Mouse (Mus musculus): ENCODE data around the gene Sez6l. TPM values are rescaled to one million over a fixed set of nuclear protein-coding genes. Genes with fewer than 3 reads are reported as not detected.

Gene Sez6l
- polyA plus RNA-seq, 1 experiment from 2014 or later = 0.01 TPM

DNA sequence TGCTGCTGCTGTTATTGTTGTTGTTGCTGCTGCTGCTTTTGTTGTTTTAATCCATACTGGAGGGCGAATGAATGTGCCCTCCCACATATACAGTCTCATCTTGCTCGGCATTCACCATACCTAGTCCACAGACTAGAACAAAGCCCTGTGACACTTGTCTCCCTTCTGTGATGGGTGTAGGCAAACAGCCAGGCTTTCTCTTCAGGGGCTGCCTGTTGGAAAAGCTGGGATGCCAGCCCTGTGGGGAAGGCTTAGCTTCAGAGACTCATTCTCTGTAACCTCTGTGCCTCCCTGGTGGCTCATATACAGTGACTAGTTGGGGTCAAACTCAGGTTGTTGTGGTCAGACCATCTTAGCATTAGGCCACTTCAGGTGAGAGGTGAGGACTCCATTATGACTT, 30.1 kb upstream of the Sez6l start:
- H3K27ac ChIP-seq (ENCODE audit: low read length) = no peak overlapping the region
- H3K9ac ChIP-seq (ENCODE audit: low read depth, low read length) = no peak overlapping the region
- H3K36me3 ChIP-seq (ENCODE audit: control insufficient read depth, insufficient read depth) = no peaks in the 10 kb centered on the region
- H3K4me1 ChIP-seq (ENCODE audit: control insufficient read depth, low read depth, low read length) = no peaks in the 10 kb centered on the region
- no peak overlapping the region for H3K4me2 ChIP-seq (ENCODE audit: low read depth, low read length)
- H3K27me3 ChIP-seq (ENCODE audit: control insufficient read depth, insufficient read depth, low read depth, low read length) = no peaks in the 10 kb centered on the region
- no peak overlapping the region for H3K4me3 ChIP-seq (ENCODE audit: low read depth, low read length)
- H3K9me3 ChIP-seq (replicated peaks; ENCODE audit: control insufficient read depth, low read length) = no peaks in the 10 kb centered on the region
- WGBS (ENCODE audit: insufficient replicate concordance) = 51% methylated on average over 2 of the region's 2 CpGs
- no peak for ATAC-seq (ENCODE audit: low read depth)

DNA sequence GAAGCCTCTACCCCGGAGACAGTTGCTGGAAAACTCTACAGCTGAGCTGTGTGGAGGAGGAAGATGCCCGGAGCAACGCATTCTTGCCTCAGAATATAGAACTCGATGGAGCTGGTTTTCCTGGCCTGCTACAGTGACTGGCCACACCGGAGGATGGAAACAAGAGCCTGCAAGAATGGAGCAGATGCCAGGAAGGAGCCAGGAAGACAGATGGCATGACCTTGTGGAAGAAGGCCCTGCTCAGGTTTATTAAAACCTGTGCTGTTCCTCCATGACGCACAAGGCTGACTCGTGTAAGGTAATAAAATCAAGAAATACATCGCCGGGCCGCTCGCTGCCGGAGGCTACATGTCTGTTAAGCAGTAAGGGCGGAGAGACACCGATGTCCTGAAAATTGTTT, 28.4 kb upstream of the Sez6l start:
- WGBS (ENCODE audit: insufficient replicate concordance) = 76% methylated on average over 14 of the region's 14 CpGs
- Histone ChIP-seq H3K4me2 (ENCODE audit: low read depth, low read length) (no peak overlapping the region), H3K27ac (ENCODE audit: low read length) (no peak overlapping the region), H3K27me3 (ENCODE audit: control insufficient read depth, insufficient read depth, low read depth, low read length) (no peaks in the 10 kb centered on the region), H3K9ac (ENCODE audit: low read depth, low read length) (no peak overlapping the region), H3K9me3 (replicated peaks; ENCODE audit: control insufficient read depth, low read length) (no peaks in the 10 kb centered on the region), H3K36me3 (ENCODE audit: control insufficient read depth, insufficient read depth) (no peaks in the 10 kb centered on the region), H3K4me1 (ENCODE audit: control insufficient read depth, low read depth, low read length) (no peaks in the 10 kb centered on the region), H3K4me3 (ENCODE audit: low read depth, low read length) (no peak overlapping the region)
- ATAC-seq (ENCODE audit: low read depth) = no peak

DNA sequence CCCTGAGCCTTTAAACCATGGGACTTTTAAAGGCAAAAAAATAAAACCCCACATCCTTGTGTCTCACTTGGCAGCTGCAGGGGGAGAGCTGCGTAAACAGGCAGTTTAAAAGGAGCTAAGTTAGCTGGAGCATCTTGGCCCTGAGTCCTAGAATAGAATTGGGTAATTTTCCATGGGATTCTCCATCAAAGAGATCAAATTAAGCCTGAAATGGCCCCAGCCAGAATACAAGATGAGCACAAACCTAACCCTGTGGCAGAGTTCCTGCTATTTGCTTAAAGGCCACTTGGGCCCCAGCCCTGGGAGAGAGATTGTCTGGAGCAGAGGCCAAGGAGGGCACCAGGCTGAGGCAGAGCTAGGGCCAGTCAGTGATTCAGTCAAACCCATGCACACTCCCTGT, 27.3 kb upstream of the Sez6l start:
- 70% methylated on average over 1 of the region's 1 CpGs for WGBS (ENCODE audit: insufficient replicate concordance)
- no peaks in the 10 kb centered on the region for H3K9me3 ChIP-seq (replicated peaks; ENCODE audit: control insufficient read depth, low read length)
- H3K27ac ChIP-seq (ENCODE audit: low read length) = no peak overlapping the region
- H3K9ac ChIP-seq (ENCODE audit: low read depth, low read length) = no peak overlapping the region
- ATAC-seq (ENCODE audit: low read depth) = no peak
- no peaks in the 10 kb centered on the region for H3K27me3 ChIP-seq (ENCODE audit: control insufficient read depth, insufficient read depth, low read depth, low read length)
- no peak overlapping the region for H3K4me2 ChIP-seq (ENCODE audit: low read depth, low read length)
- H3K4me1 ChIP-seq (ENCODE audit: control insufficient read depth, low read depth, low read length) = no peaks in the 10 kb centered on the region
- H3K36me3 ChIP-seq (ENCODE audit: control insufficient read depth, insufficient read depth) = no peaks in the 10 kb centered on the region
- H3K4me3 ChIP-seq (ENCODE audit: low read depth, low read length) = no peak overlapping the region

DNA sequence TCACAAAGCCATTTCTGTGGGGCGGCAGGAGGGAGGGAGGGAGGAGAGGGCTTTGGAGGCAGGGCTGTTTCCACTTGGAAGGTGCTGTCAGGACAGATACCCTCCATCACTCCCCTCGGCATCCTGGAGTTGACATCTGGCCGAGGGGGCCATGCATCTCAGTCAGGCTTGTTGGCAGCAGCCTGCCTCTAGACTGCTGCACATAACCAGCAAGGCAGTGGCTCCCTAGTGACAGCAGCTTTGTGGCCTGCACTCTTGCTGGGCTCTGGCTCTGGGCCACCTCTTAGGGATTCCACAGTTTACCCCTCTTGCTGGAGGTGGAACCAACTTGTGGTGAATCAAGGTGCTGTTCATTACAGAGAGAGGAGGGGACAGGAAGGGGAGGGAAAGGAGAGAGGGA, 26.6 kb upstream of the Sez6l start:
- Histone ChIP-seq H3K9ac (ENCODE audit: low read depth, low read length) (no peak overlapping the region), H3K4me1 (ENCODE audit: control insufficient read depth, low read depth, low read length) (no peaks in the 10 kb centered on the region), H3K4me2 (ENCODE audit: low read depth, low read length) (no peak overlapping the region), H3K9me3 (replicated peaks; ENCODE audit: control insufficient read depth, low read length) (no peaks in the 10 kb centered on the region), H3K36me3 (ENCODE audit: control insufficient read depth, insufficient read depth) (no peaks in the 10 kb centered on the region), H3K4me3 (ENCODE audit: low read depth, low read length) (no peak overlapping the region), H3K27me3 (ENCODE audit: control insufficient read depth, insufficient read depth, low read depth, low read length) (no peaks in the 10 kb centered on the region), H3K27ac (ENCODE audit: low read length) (no peak overlapping the region)
- 53% methylated on average over 3 of the region's 3 CpGs for WGBS (ENCODE audit: insufficient replicate concordance)
- ATAC-seq (ENCODE audit: low read depth) = no peak

DNA sequence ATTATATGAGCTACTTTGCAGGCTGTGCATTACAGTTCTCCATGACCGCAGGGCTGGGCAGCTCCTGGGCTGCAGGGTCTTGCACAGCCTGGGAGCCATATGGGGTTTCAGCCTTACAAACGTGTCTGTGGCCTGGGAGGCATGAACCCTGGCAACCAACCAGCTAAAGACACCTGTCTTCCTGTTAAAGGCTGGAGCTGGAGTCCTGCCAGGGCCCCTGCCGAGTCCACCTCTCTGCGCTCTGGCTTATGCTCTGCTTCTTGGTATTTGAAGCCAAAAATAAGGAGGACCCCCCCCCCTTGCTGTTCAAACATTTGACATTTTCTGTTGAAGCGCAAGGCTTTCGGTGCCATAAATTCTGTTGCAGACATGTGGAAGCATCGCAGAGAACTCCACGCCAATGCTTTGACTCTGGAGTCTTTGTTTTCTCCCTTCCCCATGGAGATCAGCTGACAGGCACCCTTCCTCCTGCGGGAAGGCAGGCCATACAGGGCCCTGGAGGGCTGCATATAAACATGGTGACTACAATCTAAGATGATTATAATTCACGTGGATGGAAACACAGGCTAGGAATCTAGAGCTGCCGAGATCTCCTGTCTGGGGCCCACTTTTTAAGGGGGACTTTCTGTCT, 23.4 kb upstream of the Sez6l start:
- H3K36me3 ChIP-seq (ENCODE audit: control insufficient read depth, insufficient read depth) = no peaks in the 10 kb centered on the region
- no peaks in the 10 kb centered on the region for H3K27me3 ChIP-seq (ENCODE audit: control insufficient read depth, insufficient read depth, low read depth, low read length)
- H3K4me1 ChIP-seq (ENCODE audit: control insufficient read depth, low read depth, low read length) = no peaks in the 10 kb centered on the region
- no peak overlapping the region for H3K4me3 ChIP-seq (ENCODE audit: low read depth, low read length)
- 46% methylated on average over 11 of the region's 11 CpGs for WGBS (ENCODE audit: insufficient replicate concordance)
- no peak overlapping the region for H3K4me2 ChIP-seq (ENCODE audit: low read depth, low read length)
- no peak overlapping the region for H3K9ac ChIP-seq (ENCODE audit: low read depth, low read length)
- no peak overlapping the region for H3K27ac ChIP-seq (ENCODE audit: low read length)
- ATAC-seq (ENCODE audit: low read depth) = no peak
- H3K9me3 ChIP-seq (replicated peaks; ENCODE audit: control insufficient read depth, low read length) = no peaks in the 10 kb centered on the region

DNA sequence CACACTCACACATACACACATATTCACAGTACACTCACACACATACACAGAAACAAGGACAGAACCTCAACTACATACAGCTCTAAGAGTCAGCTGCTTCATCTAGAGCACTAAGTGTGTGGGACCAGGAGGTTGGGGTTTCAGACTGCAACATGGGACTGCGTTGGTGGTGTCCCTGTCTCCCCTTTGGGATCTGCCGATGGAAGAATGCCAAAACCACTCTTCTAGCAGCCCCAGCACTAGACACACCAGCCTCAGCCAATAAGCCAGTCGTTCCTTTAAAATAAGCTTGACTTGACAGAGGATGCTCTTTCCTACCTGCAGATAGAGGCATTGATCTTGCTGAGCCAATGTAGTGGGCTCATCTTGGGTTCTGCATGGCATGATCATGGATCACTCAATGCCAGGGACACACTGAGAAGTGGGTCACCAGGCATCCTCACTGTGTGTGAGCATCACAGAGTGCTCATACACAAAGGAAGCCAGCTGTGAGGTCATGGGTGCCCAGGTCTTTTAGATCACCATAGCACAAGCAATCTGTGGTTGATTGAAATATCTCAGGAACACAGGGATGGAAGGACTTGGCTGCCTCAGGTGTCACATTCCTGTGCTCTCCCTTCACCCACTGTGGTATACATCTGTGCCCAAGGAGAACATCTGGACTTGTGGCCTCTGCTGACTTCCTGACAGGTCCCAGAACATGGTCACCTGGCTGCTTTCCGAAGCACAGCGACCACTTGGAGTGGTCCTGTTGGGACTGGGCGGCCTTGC, 22.7 kb upstream of the Sez6l start:
- Histone ChIP-seq H3K4me3 (ENCODE audit: low read depth, low read length) (no peak overlapping the region), H3K4me2 (ENCODE audit: low read depth, low read length) (no peak overlapping the region), H3K36me3 (ENCODE audit: control insufficient read depth, insufficient read depth) (no peaks in the 10 kb centered on the region), H3K4me1 (ENCODE audit: control insufficient read depth, low read depth, low read length) (no peaks in the 10 kb centered on the region), H3K9ac (ENCODE audit: low read depth, low read length) (no peak overlapping the region), H3K27ac (ENCODE audit: low read length) (no peak overlapping the region), H3K27me3 (ENCODE audit: control insufficient read depth, insufficient read depth, low read depth, low read length) (no peaks in the 10 kb centered on the region), H3K9me3 (replicated peaks; ENCODE audit: control insufficient read depth, low read length) (no peaks in the 10 kb centered on the region)
- 58% methylated on average over 6 of the region's 6 CpGs for WGBS (ENCODE audit: insufficient replicate concordance)
- no peak for ATAC-seq (ENCODE audit: low read depth)

DNA sequence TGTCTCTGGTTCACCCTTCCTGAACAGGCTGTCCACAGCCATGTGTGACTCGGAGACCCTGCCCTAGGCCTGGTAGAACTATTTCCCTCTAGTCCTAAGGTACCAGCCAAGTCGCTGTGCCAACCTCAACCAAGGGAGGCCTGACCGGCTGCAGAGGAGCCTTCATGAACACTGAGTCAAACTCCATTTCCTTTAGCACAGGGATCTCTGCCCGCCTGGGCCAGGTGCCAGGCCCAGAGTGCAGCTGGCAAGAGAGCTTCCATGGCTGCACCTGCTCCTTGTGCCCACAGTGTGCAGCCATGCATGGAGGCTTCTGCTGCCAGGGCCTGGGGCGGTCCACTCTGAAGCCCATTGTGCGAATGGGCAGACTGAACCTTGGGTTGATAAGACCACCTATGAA, 20.9 kb upstream of the Sez6l start:
- no peak overlapping the region for H3K4me3 ChIP-seq (ENCODE audit: low read depth, low read length)
- H3K27me3 ChIP-seq (ENCODE audit: control insufficient read depth, insufficient read depth, low read depth, low read length) = no peaks in the 10 kb centered on the region
- ATAC-seq (ENCODE audit: low read depth) = no peak
- no peaks in the 10 kb centered on the region for H3K36me3 ChIP-seq (ENCODE audit: control insufficient read depth, insufficient read depth)
- H3K4me1 ChIP-seq (ENCODE audit: control insufficient read depth, low read depth, low read length) = no peaks in the 10 kb centered on the region
- H3K9me3 ChIP-seq (replicated peaks; ENCODE audit: control insufficient read depth, low read length) = no peaks in the 10 kb centered on the region
- H3K9ac ChIP-seq (ENCODE audit: low read depth, low read length) = no peak overlapping the region
- H3K4me2 ChIP-seq (ENCODE audit: low read depth, low read length) = no peak overlapping the region
- 58% methylated on average over 6 of the region's 6 CpGs for WGBS (ENCODE audit: insufficient replicate concordance)
- no peak overlapping the region for H3K27ac ChIP-seq (ENCODE audit: low read length)

DNA sequence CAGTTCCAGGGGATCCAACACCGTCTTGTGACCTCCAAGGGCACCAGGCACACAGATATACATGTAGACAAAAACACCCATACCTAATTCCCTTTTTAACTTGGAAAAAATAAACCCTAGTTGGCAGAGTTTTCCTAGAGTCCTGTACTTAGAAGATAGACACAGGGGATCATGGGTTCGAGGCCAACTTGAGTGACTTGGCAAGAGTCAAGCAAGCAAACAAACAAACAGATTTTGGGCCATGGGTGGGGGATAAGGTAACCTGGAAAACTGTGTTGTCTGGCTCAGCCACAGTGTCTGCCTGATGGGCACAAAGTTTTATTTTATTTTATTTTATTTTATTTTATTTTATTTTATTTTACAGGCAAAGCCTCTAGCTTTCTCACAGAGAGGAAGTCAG, 20.3 kb upstream of the Sez6l start:
- ATAC-seq (ENCODE audit: low read depth) = no peak
- H3K4me2 ChIP-seq (ENCODE audit: low read depth, low read length) = no peak overlapping the region

DNA sequence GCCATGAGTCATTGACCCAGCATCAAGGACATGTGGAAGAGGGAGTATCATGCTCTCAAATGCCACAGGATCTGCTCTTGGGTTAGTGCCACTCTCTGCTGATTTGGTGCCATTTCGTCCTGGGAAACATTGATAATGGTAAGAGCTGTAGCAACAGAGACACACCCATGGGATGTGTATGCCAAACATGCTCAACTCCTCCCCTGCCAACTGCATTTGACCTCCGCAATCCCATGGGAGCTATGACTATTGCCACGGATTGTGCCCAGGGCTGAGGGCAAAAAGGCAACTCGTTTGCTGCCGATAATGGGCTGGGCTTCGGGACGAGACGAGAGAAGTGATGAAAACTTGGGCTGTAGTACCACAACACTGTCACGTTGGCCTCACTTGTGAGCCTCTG, 19.7 kb upstream of the Sez6l start:
- Histone ChIP-seq H3K4me1 (ENCODE audit: control insufficient read depth, low read depth, low read length) (no peaks in the 10 kb centered on the region), H3K4me2 (ENCODE audit: low read depth, low read length) (no peak overlapping the region), H3K27me3 (ENCODE audit: control insufficient read depth, insufficient read depth, low read depth, low read length) (no peaks in the 10 kb centered on the region), H3K4me3 (ENCODE audit: low read depth, low read length) (no peak overlapping the region), H3K27ac (ENCODE audit: low read length) (no peak overlapping the region), H3K9me3 (replicated peaks; ENCODE audit: control insufficient read depth, low read length) (no peaks in the 10 kb centered on the region), H3K36me3 (ENCODE audit: control insufficient read depth, insufficient read depth) (no peaks in the 10 kb centered on the region), H3K9ac (ENCODE audit: low read depth, low read length) (no peak overlapping the region)
- 67% methylated on average over 9 of the region's 9 CpGs for WGBS (ENCODE audit: insufficient replicate concordance)
- no peak for ATAC-seq (ENCODE audit: low read depth)

More for the DNA sequence above, 20.3 kb upstream of the Sez6l start:
- Histone ChIP-seq H3K27ac (ENCODE audit: low read length) (no peak overlapping the region), H3K4me3 (ENCODE audit: low read depth, low read length) (no peak overlapping the region), H3K36me3 (ENCODE audit: control insufficient read depth, insufficient read depth) (no peaks in the 10 kb centered on the region), H3K9me3 (replicated peaks; ENCODE audit: control insufficient read depth, low read length) (no peaks in the 10 kb centered on the region), H3K27me3 (ENCODE audit: control insufficient read depth, insufficient read depth, low read depth, low read length) (no peaks in the 10 kb centered on the region), H3K4me1 (ENCODE audit: control insufficient read depth, low read depth, low read length) (no peaks in the 10 kb centered on the region), H3K9ac (ENCODE audit: low read depth, low read length) (no peak overlapping the region)
- 47% methylated on average over 2 of the region's 2 CpGs for WGBS (ENCODE audit: insufficient replicate concordance)
